Mouse (Mus musculus): ENCODE results near the gene Cnn1.

The Cnn1 gene

GRCm38 (mm10) chr9:22076223-22076622, 22.8 kb upstream of the Cnn1 start:
- DNase-seq = no peak

DNA sequence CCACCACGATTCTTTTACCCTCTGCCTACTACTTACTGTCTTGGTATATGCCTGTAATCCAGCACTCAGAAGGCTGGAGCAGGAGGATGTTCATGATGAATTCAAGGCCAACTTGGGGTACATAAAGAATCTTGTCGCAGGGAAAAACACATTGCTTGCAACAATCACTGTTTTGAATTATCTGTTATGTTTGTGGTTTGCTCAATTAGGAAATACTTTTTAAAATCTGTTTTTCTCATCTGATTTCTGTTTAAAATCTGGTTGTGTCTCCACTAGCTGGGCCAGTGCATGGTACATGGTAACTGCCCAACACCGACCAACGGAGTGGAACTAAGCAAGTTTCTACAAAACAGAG, 14.4 kb upstream of the Cnn1 start:
- DNase-seq = no peak

DNA sequence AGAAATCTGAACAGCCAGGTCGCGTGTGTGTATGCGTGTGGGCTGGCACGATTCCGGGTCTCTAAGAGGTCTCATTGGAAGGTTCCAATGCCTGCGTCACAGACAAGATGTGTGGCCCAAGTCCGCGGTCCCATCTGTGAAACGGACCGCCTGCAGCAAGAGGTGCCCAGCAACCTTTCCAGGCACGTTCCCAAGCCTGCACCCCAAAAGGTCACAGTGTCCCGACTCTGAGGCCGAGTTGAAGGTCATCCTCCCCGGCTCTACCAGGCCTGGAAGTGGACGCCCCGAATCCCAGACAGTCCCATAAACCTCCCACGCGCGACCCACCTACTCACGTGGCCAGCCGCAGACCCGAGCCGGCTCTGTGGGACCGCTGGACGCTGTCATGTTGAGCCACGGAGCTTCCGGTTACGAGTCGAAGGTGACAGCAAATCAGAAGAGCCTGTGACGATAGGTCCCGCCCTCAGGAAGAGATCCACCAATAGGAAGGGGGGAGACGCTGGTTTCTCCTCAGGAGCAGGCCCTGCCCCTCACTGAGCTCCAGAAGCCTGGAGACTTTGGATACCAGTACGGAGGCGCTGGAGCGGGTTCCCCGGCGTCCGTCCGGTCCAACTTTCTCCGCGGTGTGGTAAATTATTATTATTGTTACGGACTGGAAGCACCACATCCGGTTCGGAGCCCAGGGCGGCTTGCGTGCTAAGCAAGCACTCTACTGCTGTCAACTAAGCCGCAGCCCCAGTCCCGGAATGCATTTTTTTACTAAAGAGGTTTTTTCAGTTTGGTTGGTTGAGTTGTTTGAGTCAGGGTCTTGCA, 13.8 kb upstream of the Cnn1 start, which contains the start of gene Ecsit:
Gene Ecsit (minus strand): TSS at position 417 of the 813 bp plus-strand sequence.
- DNase-seq = peak; percentile 94 to 97

DNA sequence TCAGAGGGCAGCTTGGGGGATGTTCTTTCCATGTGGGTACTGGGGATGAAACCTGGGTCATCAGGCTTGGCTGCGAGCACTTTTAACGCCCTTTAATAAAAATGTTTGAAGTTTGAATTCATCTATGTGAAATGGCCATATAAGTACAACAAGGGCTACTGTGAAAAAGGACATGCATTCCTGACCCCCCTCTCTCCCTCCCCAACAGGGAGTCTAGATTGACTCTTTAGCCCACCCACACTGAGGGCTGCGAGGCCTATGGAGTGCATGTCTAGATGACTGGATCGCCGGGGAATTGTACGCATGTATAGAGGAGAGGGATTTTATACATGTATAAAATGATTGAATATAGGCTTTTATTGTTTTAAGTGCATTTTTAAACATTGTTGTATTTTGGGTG, 13.0 kb upstream of the Cnn1 start:
- DNase-seq = no peak

- DNase-seq = no peak
These were observed 11.9 kb upstream of the Cnn1 start for GRCm38 (mm10) chr9:22087034-22087618.

DNA sequence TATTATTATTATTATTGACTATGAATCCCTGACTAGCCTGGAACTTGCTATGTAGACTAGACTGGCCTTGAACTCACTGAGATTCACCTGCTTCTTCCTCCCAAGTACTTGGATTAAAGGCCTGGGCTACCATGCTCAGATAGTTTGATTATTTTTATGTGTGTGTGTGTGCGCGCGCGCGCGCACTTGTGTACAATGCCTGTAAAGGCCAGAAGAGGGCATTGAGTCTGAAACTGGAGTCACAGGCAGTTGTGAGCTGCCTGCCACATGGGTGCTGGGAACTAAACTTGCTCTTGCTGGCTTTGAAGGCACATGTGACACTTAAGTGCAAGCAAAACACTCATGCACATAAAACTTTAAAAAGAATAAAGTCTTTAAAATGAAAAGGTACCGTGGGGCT, 9.7 kb upstream of the Cnn1 start:
- no peak for DNase-seq

DNA sequence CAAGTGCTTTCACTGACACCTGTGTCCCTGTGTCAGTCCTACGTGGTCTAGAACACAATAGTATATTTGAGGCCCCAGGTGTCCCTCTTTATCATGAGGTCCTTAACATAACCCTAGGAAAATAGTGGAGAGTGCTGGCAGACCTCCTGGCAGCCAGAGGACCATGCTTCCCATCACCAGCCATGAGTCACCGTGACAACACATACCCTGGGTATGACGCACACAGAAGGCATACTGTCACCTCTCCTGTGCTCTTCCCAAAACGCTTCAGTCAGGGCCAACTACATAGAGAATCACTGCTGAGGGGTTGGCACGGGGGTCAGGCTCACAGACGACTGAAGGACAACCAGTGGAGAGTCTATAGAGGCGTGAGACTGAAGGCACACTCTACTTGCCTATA, 9.0 kb upstream of the Cnn1 start:
- no peak for DNase-seq

GRCm38 (mm10) chr9:22092746-22093145, 6.3 kb upstream of the Cnn1 start:
- DNase-seq = no peak

GRCm38 (mm10) chr9:22095854-22096307, 3.1 kb upstream of the Cnn1 start:
- peak; percentile 85 to 87 for DNase-seq

GRCm38 (mm10) chr9:22099922-22100321, 906 bp downstream of the Cnn1 start:
- DNase-seq = no peak

- no peak for DNase-seq
These were observed 9.2 kb downstream of the Cnn1 start for GRCm38 (mm10) chr9:22108194-22108593.

GRCm38 (mm10) chr9:22115635-22116034, 16.6 kb downstream of the Cnn1 start:
- DNase-seq = no peak

DNA sequence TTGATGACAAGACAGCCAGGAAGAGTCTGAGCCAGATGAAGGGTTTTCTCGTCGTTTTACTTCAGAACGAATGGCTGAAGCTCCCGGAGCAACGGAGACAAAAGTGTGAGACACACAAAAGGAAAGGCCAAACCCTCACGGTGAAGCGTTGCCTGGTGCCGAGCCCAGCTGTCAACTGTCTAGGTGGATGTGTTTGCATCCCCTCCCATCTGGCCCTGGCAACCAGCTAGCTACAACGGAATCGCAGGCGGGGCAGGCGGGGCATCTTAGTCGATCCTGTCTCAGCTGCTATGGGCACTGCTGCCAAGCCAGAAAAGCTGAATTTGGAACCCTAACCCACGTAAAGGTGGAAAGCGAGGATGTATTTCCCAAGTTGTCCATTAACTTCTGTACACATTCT, 17.1 kb downstream of the Cnn1 start:
- no peak for DNase-seq

- peak; percentile 96 to 97 for DNase-seq
These were observed 17.9 kb downstream of the Cnn1 start, which contains the start of gene Elof1 for GRCm38 (mm10) chr9:22116740-22117426. TSS of gene Elof1 (minus strand) at chr9:22117172.

DNA sequence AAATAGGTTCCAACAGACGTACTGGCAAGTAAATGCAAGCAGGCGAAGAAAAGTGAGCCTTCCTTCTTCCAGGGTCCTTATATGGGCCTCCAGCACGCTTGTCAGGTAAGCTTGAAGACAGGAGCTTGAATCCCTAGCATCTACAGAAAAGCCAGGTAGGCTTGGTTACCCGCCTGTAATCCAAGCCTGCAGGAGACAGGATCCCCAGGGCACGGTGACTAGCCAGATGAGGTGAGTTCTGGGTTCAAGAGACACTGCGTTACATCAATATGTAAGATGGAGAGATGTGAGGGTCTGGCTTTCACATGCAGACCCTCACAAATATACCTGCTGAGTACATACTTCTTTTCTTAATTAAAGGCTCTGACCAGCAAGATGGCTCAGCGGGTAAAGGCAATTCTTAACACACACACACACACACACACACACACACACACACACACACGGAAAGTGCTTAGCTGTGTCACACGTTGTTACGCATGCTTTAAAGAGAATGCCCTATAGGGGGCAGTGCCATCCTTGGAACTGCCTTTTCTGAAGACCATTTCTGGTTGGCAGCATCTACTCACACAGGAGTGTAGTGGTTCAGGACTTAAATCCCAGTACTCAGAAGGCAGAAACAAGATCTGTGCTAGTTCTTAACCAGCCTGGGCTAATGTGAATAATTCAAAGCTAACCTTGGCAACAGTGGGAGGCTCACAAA, 18.9 kb downstream of the Cnn1 start:
- DNase-seq = peak; percentile 64 to 73

- DNase-seq = no peak
These were observed 20.5 kb downstream of the Cnn1 start for GRCm38 (mm10) chr9:22119543-22119942.

GRCm38 (mm10) chr9:22121545-22121944, 22.5 kb downstream of the Cnn1 start:
- DNase-seq = no peak

- no peak for DNase-seq
These were observed 23.0 kb downstream of the Cnn1 start for GRCm38 (mm10) chr9:22122005-22122404.

DNA sequence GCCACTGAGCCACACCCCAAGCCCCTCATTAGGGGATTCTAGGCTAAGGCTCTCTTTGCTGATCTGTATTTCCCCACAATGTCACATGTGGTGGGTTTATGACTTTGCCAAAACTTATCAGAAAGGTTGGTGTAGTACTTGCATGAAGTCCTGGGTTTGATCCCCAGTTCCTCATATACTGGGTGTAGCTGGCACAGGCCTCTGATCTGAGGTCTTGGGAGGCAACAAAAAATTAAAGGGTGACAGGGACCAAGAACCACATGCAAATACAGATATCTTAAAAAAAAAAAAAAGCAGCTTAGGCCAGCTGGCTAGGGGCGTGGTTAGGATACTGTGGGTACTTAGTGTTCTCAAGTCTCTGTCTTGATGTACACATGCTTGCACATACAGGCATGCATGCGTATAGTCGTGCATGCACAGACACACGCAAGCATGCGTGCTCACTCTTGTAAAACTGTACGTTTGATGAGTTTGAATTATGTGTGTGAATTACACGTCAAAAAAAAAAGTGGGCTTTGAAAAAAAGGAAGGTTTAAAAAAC, 24.1 kb downstream of the Cnn1 start:
- no peak for DNase-seq

GRCm38 (mm10) chr9:22124169-22124568, 25.2 kb downstream of the Cnn1 start:
- DNase-seq = no peak

DNA sequence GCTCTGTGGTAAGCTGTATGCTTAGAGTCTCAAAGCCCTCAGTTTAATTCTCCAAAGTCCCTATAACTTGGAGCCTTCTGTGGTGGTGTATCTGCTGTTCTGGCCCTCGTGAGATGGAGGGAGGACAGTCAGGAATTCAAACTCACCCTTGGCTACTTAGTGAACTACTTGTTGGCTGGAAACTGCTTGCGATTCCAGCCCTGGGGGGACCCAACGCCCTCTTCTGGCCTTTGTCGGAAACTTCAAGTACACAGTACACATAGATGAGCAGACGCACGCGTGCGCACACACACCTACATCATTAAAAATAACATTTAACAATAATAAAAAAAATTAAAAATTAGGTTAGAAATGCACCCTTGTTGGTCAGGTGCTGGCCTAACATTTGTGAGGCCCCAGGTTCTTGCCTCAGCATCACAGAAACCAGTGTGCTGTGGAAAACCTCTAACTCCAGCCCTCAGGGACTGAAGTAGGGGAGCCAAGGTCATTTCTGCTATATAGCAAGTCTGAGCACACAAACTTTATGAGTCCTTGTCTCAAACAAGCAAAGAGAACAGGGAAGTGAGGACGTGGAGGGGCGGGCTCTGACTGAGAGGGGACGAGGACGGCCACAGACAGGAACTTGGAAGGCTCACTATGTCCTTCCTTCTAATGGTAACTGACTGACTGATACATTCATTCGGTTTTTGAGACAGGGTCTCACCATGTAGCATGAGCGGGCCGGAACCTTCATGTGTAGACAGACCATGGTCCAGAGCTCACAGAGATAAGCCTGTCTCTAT, 26.4 kb downstream of the Cnn1 start:
- no peak for DNase-seq

Data from kidney, postnatal 25 days (tissue).